Mouse (Mus musculus) myocyte (in vitro differentiated cells): ENCODE data around the gene Clps.

Experiments
- CEBPB ChIP-seq: IDR thresholded peaks from 2 replicates; pipeline ENCODE4 v1.6.1; 2011; ENCODE audit warnings: mild to moderate bottlenecking, moderate library complexity; ENCODE audit not compliant: poor library complexity, insufficient read depth, severe bottlenecking
- E2F4 ChIP-seq: IDR thresholded peaks from one replicate; pipeline ENCODE4 v1.6.1; 2011; ENCODE audit warnings: mild to moderate bottlenecking, control low read depth, moderate library complexity; ENCODE audit not compliant: insufficient read depth
- MAX ChIP-seq: IDR thresholded peaks from one replicate; pipeline ENCODE4 v1.6.1; 2011; ENCODE audit warnings: low read depth, mild to moderate bottlenecking, control low read depth
- MYOG ChIP-seq, 3 experiments: IDR thresholded peaks; one replicate each; pipeline ENCODE4 v1.6.1; 2011; ENCODE audit warnings: control low read depth in 2 of 3, low read depth in 2 of 3, mild to moderate bottlenecking in 2 of 3; ENCODE audit not compliant: insufficient read length in 2 of 3, control insufficient read depth in 1 of 3, insufficient read depth in 1 of 3
- POLR2A ChIP-seq: IDR thresholded peaks from one replicate; pipeline ENCODE4 v1.6.1; 2011; ENCODE audit warnings: low read depth, mild to moderate bottlenecking, control low read depth, moderate library complexity; ENCODE audit not compliant: insufficient read length
- POLR2AphosphoS2 ChIP-seq: IDR thresholded peaks from one replicate; pipeline ENCODE4 v1.6.1; 2011; ENCODE audit warnings: low read depth, control low read depth; ENCODE audit not compliant: insufficient read length
- REST ChIP-seq: IDR thresholded peaks from one replicate; pipeline ENCODE4 v1.6.1; 2011; ENCODE audit warnings: mild to moderate bottlenecking, control low read depth, moderate library complexity; ENCODE audit not compliant: insufficient read depth, insufficient read length
- TCF12 ChIP-seq: IDR thresholded peaks from one replicate; pipeline ENCODE4 v1.6.1; 2011; ENCODE audit warnings: mild to moderate bottlenecking, control low read depth; ENCODE audit not compliant: poor library complexity, insufficient read depth, severe bottlenecking
- TCF3 ChIP-seq: IDR thresholded peaks from one replicate; pipeline ENCODE4 v1.6.1; 2011; ENCODE audit warnings: low read depth, control low read depth; ENCODE audit not compliant: insufficient read length

DNA sequence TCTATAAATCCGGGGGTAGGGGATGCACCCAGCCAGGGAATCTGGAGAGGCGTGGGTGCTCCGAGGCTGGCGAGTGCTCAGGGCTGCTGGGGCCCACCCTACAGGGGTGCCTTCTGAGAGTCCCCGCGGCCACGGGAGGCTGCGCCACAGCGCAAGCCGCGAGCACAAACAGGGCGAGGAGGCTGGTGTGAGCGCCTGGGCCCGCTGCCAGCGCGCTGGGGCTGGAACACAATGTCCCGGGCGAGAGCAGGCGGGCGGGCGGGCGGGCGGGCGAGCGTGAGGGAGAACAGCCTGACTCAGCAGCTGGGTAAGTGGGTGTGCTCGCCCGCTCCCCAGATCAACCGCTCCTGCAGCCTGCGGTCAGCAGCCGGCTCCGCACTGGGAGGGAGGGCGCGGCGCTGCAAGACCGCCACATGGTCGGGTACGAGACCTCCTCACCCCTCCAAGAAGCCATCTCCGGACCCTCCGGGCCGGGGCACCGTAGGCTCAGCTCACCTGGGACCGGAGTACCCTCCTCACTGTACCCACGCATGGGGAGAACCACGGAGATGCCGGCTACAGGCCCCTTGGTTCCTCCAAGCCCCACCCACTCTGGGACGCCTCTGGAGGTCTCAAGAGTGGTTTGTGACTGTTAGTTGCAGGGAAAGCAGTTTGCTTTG is 42.5 kb downstream of the Clps start:
- TF ChIP-seq POLR2AphosphoS2 (no peak), E2F4 (no peak), MAX (no peak), REST (no peak), MYOG (IDR thresholded peaks at IDR 0.05; ENCODE audit: control insufficient read depth in 1 of 3, insufficient read depth in 1 of 3, insufficient read length in 2 of 3, low read depth in 2 of 3) (peak in 1 of 3 experiments; percentile 29), POLR2A (no peak), TCF12 (no peak), CEBPB (no peak), TCF3 (no peak)
